Mouse (Mus musculus) MEL (cell line): ENCODE results near the gene Rbpms2.

Source experiments
- MAFK ChIP-seq: IDR thresholded peaks from 2 replicates; pipeline ENCODE4 v1.6.1; 2011; ENCODE audit warnings: low read depth, mild to moderate bottlenecking, low read length, improper control_type of control experiment, borderline replicate concordance
- MEF2A ChIP-seq: IDR thresholded peaks from 2 replicates; pipeline ENCODE4 v1.6.1; 2014; ENCODE audit warnings: low read depth, mild to moderate bottlenecking, inconsistent platforms, low read length, improper control_type of control experiment; ENCODE audit not compliant: poor library complexity, insufficient replicate concordance, severe bottlenecking; ENCODE audit errors: extremely low read depth
- NELFE ChIP-seq: IDR thresholded peaks from 2 replicates; pipeline ENCODE4 v1.6.1; 2011; ENCODE audit warnings: low read depth, low read length, improper control_type of control experiment
- USF1 ChIP-seq: IDR thresholded peaks from 2 replicates; pipeline ENCODE4 v1.6.1; 2014; ENCODE audit warnings: low read depth, mild to moderate bottlenecking, inconsistent platforms, low read length, improper control_type of control experiment, moderate library complexity
- ZMIZ1 ChIP-seq: IDR thresholded peaks from 2 replicates; pipeline ENCODE4 v1.6.1; 2012; ENCODE audit warnings: low read depth, mild to moderate bottlenecking, inconsistent platforms, low read length, improper control_type of control experiment, moderate library complexity

DNA sequence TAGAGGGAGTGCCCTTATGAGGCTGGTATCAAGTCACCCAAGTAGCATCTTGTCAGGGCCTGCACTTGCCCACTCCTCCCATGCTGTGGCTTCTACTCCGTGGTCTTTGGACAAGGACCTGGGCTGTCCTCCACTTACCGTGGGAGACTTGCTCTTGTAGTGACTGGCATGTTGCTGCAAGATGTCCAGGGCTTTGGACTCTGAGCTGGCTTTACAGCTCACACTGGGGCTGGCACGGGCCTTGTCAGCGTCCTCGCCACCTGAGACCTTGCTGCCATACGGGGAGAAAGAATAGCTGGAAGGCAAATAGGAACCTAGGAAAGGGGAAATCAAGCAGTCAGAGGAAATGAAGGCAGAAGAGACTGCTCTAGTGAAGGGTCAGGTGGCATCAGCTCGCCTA is 67.9 kb downstream of the Rbpms2 start:
- TF ChIP-seq NELFE: no peak
- no peak for TF ChIP-seq ZMIZ1
- no peak for TF ChIP-seq MEF2A
- no peak for TF ChIP-seq MAFK
- TF ChIP-seq USF1: no peak
